Mouse (Mus musculus) adipose tissue, adult 10 weeks (tissue): ENCODE results near the gene Dio3. TPM values are rescaled to one million over a fixed set of nuclear protein-coding genes. Genes with fewer than 3 reads are reported as not detected.

Source experiments
- polyA plus RNA-seq: library from polyadenylated mRNA; stranded (reverse); fragments of 350-450 nt; fragmentation: Illumina TruSeq; extraction: RNeasy Lipid Tissue Mini Kit (QIAGEN cat#74804); gene quantifications from one replicate; pipeline ENCODE4 v1.2.3, GENCODE M21; 2014; ENCODE audit warnings: low read depth, low replicate concordance

Dio3 gene
- polyA plus RNA-seq, result 2.1 TPM

DNA sequence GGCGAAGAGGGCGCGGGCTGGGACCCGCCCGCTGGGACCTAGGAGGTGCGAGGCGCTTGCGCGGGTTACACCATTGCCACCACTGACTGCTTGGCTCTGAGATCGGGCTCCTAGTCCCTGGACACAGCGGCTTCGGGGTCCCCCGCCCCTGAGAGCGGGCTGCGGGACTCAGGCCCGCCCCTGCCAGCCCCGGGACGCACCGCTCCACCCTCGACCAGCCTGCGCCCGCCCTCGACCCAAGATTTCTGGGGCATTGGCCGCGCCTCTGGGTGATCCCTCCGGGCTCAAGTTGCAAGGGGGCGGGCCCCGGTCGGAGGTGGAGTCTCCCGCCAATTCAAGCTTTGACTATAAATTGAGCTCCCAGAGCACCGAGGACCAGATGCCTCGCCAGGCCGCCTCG is at the start of gene Dio3:
Gene Dio3, plus strand, starts transcription at position 216 of the 400 bp plus-strand sequence.

Other genes with a start within 250 kb of the Dio3 start
- gene Ppp2r5c, start 168.1 kb downstream of the Dio3 start, polyA plus RNA-seq, result 89.5 TPM